Mouse (Mus musculus) stomach, embryonic 16.5 days (tissue): ENCODE measurements around the gene Stat3. TPM values are rescaled to one million over a fixed set of nuclear protein-coding genes. Genes with fewer than 3 reads are reported as not detected.

Source experiments
- ATAC-seq: fragments of 200-750 bp; cut with Nextera tagmentation; 2 replicates; pipeline ENCODE4 v1.8.0; 2017; ENCODE audit warnings: moderate number of reproducible peaks, moderate TSS enrichment; ENCODE audit not compliant: insufficient read depth, low FRiP score
- H3K27ac ChIP-seq: fragments of 300-500 bp; sonication (generic); 2 replicates; pipeline ENCODE4 v1.5.1; 2014; ENCODE audit warnings: low read length
- H3K27me3 ChIP-seq: fragments of 300-500 bp; sonication (generic); 2 replicates; pipeline ENCODE4 v1.6.1; 2014; ENCODE audit warnings: low read length, control low read depth, mixed read lengths; ENCODE audit not compliant: control insufficient read depth, insufficient read depth
- H3K36me3 ChIP-seq: fragments of 300-500 bp; sonication (generic); 2 replicates; pipeline ENCODE4 v1.6.1; 2014; ENCODE audit warnings: low read length; ENCODE audit not compliant: control insufficient read depth, insufficient read depth
- H3K4me1 ChIP-seq: fragments of 300-500 bp; sonication (generic); 2 replicates; pipeline ENCODE4 v1.6.1; 2014; ENCODE audit warnings: low read length, control low read depth, mixed read lengths; ENCODE audit not compliant: control insufficient read depth, insufficient read depth
- H3K4me2 ChIP-seq: fragments of 300-500 bp; sonication (generic); 2 replicates; pipeline ENCODE4 v1.6.1; 2014; ENCODE audit warnings: low read depth, low read length, mixed read lengths
- H3K4me3 ChIP-seq: fragments of 300-500 bp; sonication (generic); replicated peaks from 2 replicates; pipeline ENCODE4 v1.5.1; 2014; ENCODE audit warnings: mild to moderate bottlenecking, low read length
- H3K9ac ChIP-seq: fragments of 300-500 bp; sonication (generic); 2 replicates; pipeline ENCODE4 v1.6.1; 2014; ENCODE audit warnings: low read length
- H3K9me3 ChIP-seq: fragments of 300-500 bp; sonication (generic); replicated peaks from 2 replicates; pipeline ENCODE4 v1.6.1; 2016; ENCODE audit warnings: low read length, control low read depth; ENCODE audit not compliant: control insufficient read depth
- WGBS: fragments of 180-500 bp; shearing (Covaris S2); extraction: QIAGEN DNeasy Blood & Tissue Kit; methylation state at CpG from one replicate; pipeline ENCODE4 v1.1.7; 2014; 5-methylcytosine and 5-hydroxymethylcytosine counted together
- polyA plus RNA-seq: library from polyadenylated mRNA; unstranded; fragments of >200 nt; fragmentation: Nextera tagmentation; extraction: Ambion mirVana; gene quantifications from 2 replicates; pipeline ENCODE4 v1.2.1, GENCODE M21; 2015

The Stat3 gene
- polyA plus RNA-seq, 1 experiment from 2014 or later: 47.2 TPM

GRCm38 (mm10) chr11:100942388-100942787, 3.0 kb upstream of the Stat3 start:
- ATAC-seq: no peak

GRCm38 (mm10) chr11:100938711-100939511, 429 bp downstream of the Stat3 start:
- Histone ChIP-seq H3K9ac (peak overlapping the region; percentile 86), H3K9me3 (no peaks in the 10 kb centered on the region), H3K36me3 (no peaks in the 10 kb centered on the region), H3K27me3 (no peaks in the 10 kb centered on the region), H3K4me1 (peaks cover 16% of the 10 kb centered on the region), H3K4me3 (peak overlapping the region; percentile 93), H3K27ac (peak overlapping the region; percentile 89), H3K4me2 (peak overlapping the region; percentile 67)
- WGBS: under 1% methylated on average over 48 of the region's 48 CpGs
- no peak; the same call in 1 of the 2 replicates for ATAC-seq

More at GRCm38 (mm10) chr11:100942388-100942787, 3.0 kb upstream of the Stat3 start:
- Histone ChIP-seq H3K9me3 (no peaks in the 10 kb centered on the region), H3K4me2 (no peak overlapping the region), H3K4me3 (no peak overlapping the region), H3K36me3 (no peaks in the 10 kb centered on the region), H3K27me3 (no peaks in the 10 kb centered on the region), H3K9ac (no peak overlapping the region), H3K27ac (no peak overlapping the region), H3K4me1 (peaks cover 5% of the 10 kb centered on the region)
- WGBS: 73% methylated on average over 1 of the region's 1 CpGs

- H3K9ac ChIP-seq: peak overlapping the region; percentile 23; the same call in 1 of the 2 replicates
- peak overlapping the region; percentile 67 for H3K4me2 ChIP-seq
Measured at GRCm38 (mm10) chr11:100938112-100938511, 1.2 kb downstream of the Stat3 start.

GRCm38 (mm10) chr11:100937295-100937694, 2.0 kb downstream of the Stat3 start:
- Histone ChIP-seq H3K9ac (no peak overlapping the region), H3K27me3 (no peaks in the 10 kb centered on the region), H3K36me3 (no peaks in the 10 kb centered on the region), H3K4me2 (peak overlapping the region; percentile 67; the same call in 1 of the 2 replicates), H3K27ac (no peak overlapping the region), H3K4me1 (peaks cover 16% of the 10 kb centered on the region), H3K4me3 (no peak overlapping the region), H3K9me3 (no peaks in the 10 kb centered on the region)
- WGBS: 64% methylated on average over 4 of the region's 4 CpGs
- ATAC-seq: no peak

More at GRCm38 (mm10) chr11:100938112-100938511, 1.2 kb downstream of the Stat3 start:
- ATAC-seq: no peak
- Histone ChIP-seq H3K4me1 (peaks cover 16% of the 10 kb centered on the region), H3K4me3 (peak overlapping the region; percentile 93), H3K27ac (no peak overlapping the region), H3K27me3 (no peaks in the 10 kb centered on the region), H3K36me3 (no peaks in the 10 kb centered on the region), H3K9me3 (no peaks in the 10 kb centered on the region)
- WGBS: 12% methylated on average over 5 of the region's 5 CpGs

GRCm38 (mm10) chr11:100935373-100936355, 3.7 kb downstream of the Stat3 start:
- Histone ChIP-seq H3K27me3 (no peaks in the 10 kb centered on the region), H3K36me3 (no peaks in the 10 kb centered on the region), H3K9ac (no peak overlapping the region), H3K27ac (peak overlapping the region; percentile 59), H3K4me1 (peaks cover 28% of the 10 kb centered on the region), H3K4me2 (no peak overlapping the region), H3K9me3 (no peaks in the 10 kb centered on the region), H3K4me3 (no peak overlapping the region)
- no peak for ATAC-seq
- 71% methylated on average over 8 of the region's 8 CpGs for WGBS

GRCm38 (mm10) chr11:100931254-100931921, 8.0 kb downstream of the Stat3 start:
- H3K27me3 ChIP-seq: no peaks in the 10 kb centered on the region
- no peaks in the 10 kb centered on the region for H3K36me3 ChIP-seq
- WGBS: 32% methylated on average over 12 of the region's 12 CpGs
- H3K4me2 ChIP-seq: peak overlapping the region; percentile 52
- H3K9ac ChIP-seq: peak overlapping the region; percentile 67
- ATAC-seq: no peak
- H3K4me3 ChIP-seq: peak overlapping the region; percentile 45
- H3K27ac ChIP-seq: peak overlapping the region; percentile 73
- H3K4me1 ChIP-seq: peaks cover 19% of the 10 kb centered on the region
- no peaks in the 10 kb centered on the region for H3K9me3 ChIP-seq

- no peak for ATAC-seq
- H3K4me1 ChIP-seq: peaks cover 18% of the 10 kb centered on the region
- WGBS: 62% methylated on average over 7 of the region's 7 CpGs
- no peaks in the 10 kb centered on the region for H3K9me3 ChIP-seq
- H3K27ac ChIP-seq: no peak overlapping the region
- H3K27me3 ChIP-seq: no peaks in the 10 kb centered on the region
- no peaks in the 10 kb centered on the region for H3K36me3 ChIP-seq
- no peak overlapping the region for H3K4me2 ChIP-seq
- H3K9ac ChIP-seq: 0 out of 2 replicates have a peak overlapping the region, but pooled peaks have one; percentile 10
- no peak overlapping the region for H3K4me3 ChIP-seq
Measured at GRCm38 (mm10) chr11:100930611-100931010, 8.7 kb downstream of the Stat3 start.

GRCm38 (mm10) chr11:100927386-100927785, 12.0 kb downstream of the Stat3 start:
- H3K4me1 ChIP-seq: peaks cover 17% of the 10 kb centered on the region
- no peak overlapping the region for H3K4me3 ChIP-seq
- no peak overlapping the region for H3K27ac ChIP-seq
- H3K9ac ChIP-seq: no peak overlapping the region
- H3K9me3 ChIP-seq: no peaks in the 10 kb centered on the region
- no peak overlapping the region for H3K4me2 ChIP-seq
- no peak for ATAC-seq
- WGBS: 87% methylated on average over 3 of the region's 3 CpGs
- no peaks in the 10 kb centered on the region for H3K36me3 ChIP-seq
- no peaks in the 10 kb centered on the region for H3K27me3 ChIP-seq
